Mouse (Mus musculus): ENCODE measurements around the gene Slc36a3. TPM values are rescaled to one million over a fixed set of nuclear protein-coding genes. Genes with fewer than 3 reads are reported as not detected.
"Not testable (repeated sequence)": the region's sequence is repeated elsewhere in the genome, so short reads cannot be mapped to it uniquely, and the experiment has no call there.

The Slc36a3 gene
- polyA plus RNA-seq, 1 experiment: not detected

GRCm38 (mm10) chr11:55102015-55102414 is 49.5 kb downstream of the Slc36a3 start:
- 91% methylated on average over 3 of the region's 3 CpGs for WGBS
- TF ChIP-seq POLR2A (IDR thresholded peaks at IDR 0.05; ENCODE audit: borderline replicate concordance, insufficient read depth, low read length) (no peak), CTCF (IDR thresholded peaks at IDR 0.05; ENCODE audit: borderline replicate concordance, insufficient read depth, low read depth, low read length) (no peak)

GRCm38 (mm10) chr11:55099868-55100267 is 51.6 kb downstream of the Slc36a3 start:
- no peak for TF ChIP-seq CTCF (IDR thresholded peaks at IDR 0.05; ENCODE audit: borderline replicate concordance, insufficient read depth, low read depth, low read length)
- no peak for TF ChIP-seq POLR2A (IDR thresholded peaks at IDR 0.05; ENCODE audit: borderline replicate concordance, insufficient read depth, low read length)
- 51% methylated on average over 4 of the region's 4 CpGs for WGBS
- Histone ChIP-seq H3K27ac (ENCODE audit: insufficient read depth, low read length) (no peak overlapping the region), H3K27me3 (ENCODE audit: control insufficient read depth, insufficient read depth, low read length) (no peaks in the 10 kb centered on the region), H3K4me3 (replicated peaks; ENCODE audit: insufficient read depth, low read depth, low read length) (no peak overlapping the region), H3K4me1 (ENCODE audit: control insufficient read depth, insufficient read depth, low read length) (peaks cover 4% of the 10 kb centered on the region; the same call in 1 of the 2 replicates)
- no peak for DNase-seq

More at GRCm38 (mm10) chr11:55102015-55102414, 49.5 kb downstream of the Slc36a3 start:
- no peak for DNase-seq
- peaks cover 4% of the 10 kb centered on the region; the same call in 1 of the 2 replicates for H3K4me1 ChIP-seq (ENCODE audit: control insufficient read depth, insufficient read depth, low read length)
- H3K27me3 ChIP-seq (ENCODE audit: control insufficient read depth, insufficient read depth, low read length): no peaks in the 10 kb centered on the region
- H3K4me3 ChIP-seq (replicated peaks; ENCODE audit: insufficient read depth, low read depth, low read length): no peak overlapping the region
- H3K27ac ChIP-seq (ENCODE audit: insufficient read depth, low read length): no peak overlapping the region

GRCm38 (mm10) chr11:55099019-55099771 is 52.3 kb downstream of the Slc36a3 start:
- DNase-seq: peak; percentile 17 to 35
- Histone ChIP-seq H3K27me3 (ENCODE audit: control insufficient read depth, insufficient read depth, low read length) (no peaks in the 10 kb centered on the region), H3K4me1 (ENCODE audit: control insufficient read depth, insufficient read depth, low read length) (peaks cover 4% of the 10 kb centered on the region; the same call in 1 of the 2 replicates), H3K4me3 (replicated peaks; ENCODE audit: insufficient read depth, low read depth, low read length) (no peak overlapping the region), H3K27ac (ENCODE audit: insufficient read depth, low read length) (no peak overlapping the region)
- 86% methylated on average over 8 of the region's 8 CpGs for WGBS
- no peak for TF ChIP-seq CTCF (IDR thresholded peaks at IDR 0.05; ENCODE audit: borderline replicate concordance, insufficient read depth, low read depth, low read length)
- TF ChIP-seq POLR2A (IDR thresholded peaks at IDR 0.05; ENCODE audit: borderline replicate concordance, insufficient read depth, low read length): no peak

- TF ChIP-seq POLR2A (IDR thresholded peaks at IDR 0.05; ENCODE audit: borderline replicate concordance, insufficient read depth, low read length) (no peak), CTCF (IDR thresholded peaks at IDR 0.05; ENCODE audit: borderline replicate concordance, insufficient read depth, low read depth, low read length) (no peak)
- peaks cover 4% of the 10 kb centered on the region; the same call in 1 of the 2 replicates for H3K4me1 ChIP-seq (ENCODE audit: control insufficient read depth, insufficient read depth, low read length)
- H3K27ac ChIP-seq (ENCODE audit: insufficient read depth, low read length): peak overlapping the region; percentile 16
- H3K27me3 ChIP-seq (ENCODE audit: control insufficient read depth, insufficient read depth, low read length): no peaks in the 10 kb centered on the region
- 9% methylated on average over 24 of the region's 24 CpGs for WGBS
- no peak for DNase-seq
- H3K4me3 ChIP-seq (replicated peaks; ENCODE audit: insufficient read depth, low read depth, low read length): peak overlapping the region; percentile 63
These were observed 53.2 kb downstream of the Slc36a3 start for GRCm38 (mm10) chr11:55098189-55098915.

GRCm38 (mm10) chr11:55097463-55098188 is 53.9 kb downstream of the Slc36a3 start, which contains the start of gene Gm2a:
Gene Gm2a, plus strand, starts transcription at chr11:55098115.
- peak; percentile 95 to 97 for DNase-seq
- H3K27me3 ChIP-seq (ENCODE audit: control insufficient read depth, insufficient read depth, low read length): no peaks in the 10 kb centered on the region
- peak within 1 kb of the TSS; percentile 63 for H3K4me3 ChIP-seq (replicated peaks; ENCODE audit: insufficient read depth, low read depth, low read length)
- under 1% methylated on average over 45 of the region's 45 CpGs for WGBS
- TF ChIP-seq CTCF (IDR thresholded peaks at IDR 0.05; ENCODE audit: borderline replicate concordance, insufficient read depth, low read depth, low read length) (no peak), POLR2A (IDR thresholded peaks at IDR 0.05; ENCODE audit: borderline replicate concordance, insufficient read depth, low read length) (peak; percentile 97)
- H3K27ac ChIP-seq (ENCODE audit: insufficient read depth, low read length): peak within 1 kb of the TSS; percentile 16
- H3K4me1 ChIP-seq (ENCODE audit: control insufficient read depth, insufficient read depth, low read length): peaks cover 4% of the 10 kb centered on the region; the same call in 1 of the 2 replicates

DNA sequence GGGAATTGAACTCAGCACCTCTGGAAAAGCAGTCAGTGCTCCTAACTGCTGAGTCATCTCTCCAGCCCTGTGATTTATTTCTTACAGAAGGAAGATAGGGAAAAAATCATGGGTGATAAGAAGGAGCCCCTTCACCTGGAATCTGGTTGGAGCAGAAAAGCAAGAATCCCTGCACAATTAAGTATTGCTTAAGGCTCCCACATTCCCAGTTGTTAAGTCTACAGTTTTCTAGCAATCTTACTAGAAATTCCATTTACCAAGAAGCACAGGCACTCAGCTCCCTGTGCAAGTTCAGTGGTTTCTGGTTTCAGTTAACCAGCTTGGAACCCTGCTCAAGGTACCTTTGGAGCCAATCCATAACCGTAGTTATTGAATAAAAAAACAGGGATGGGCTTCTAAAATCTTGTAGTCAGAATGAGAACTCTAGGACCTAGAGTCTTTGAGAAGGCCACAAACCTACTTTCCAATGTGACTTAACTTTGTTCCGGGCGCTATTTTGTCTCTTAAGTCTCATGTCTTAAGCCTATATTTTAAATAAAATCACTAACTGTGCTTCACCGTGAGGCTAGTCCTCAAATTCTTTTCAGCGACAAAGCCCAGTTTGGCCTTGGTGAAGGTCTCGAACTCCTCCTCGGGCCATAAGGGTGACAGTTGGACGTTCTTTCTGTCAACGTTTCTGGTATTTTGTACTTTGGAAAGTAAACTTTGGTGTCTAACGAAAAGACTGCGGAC is 54.6 kb downstream of the Slc36a3 start:
- Histone ChIP-seq H3K4me3 (replicated peaks; ENCODE audit: insufficient read depth, low read depth, low read length) (peak overlapping the region; percentile 63), H3K27ac (ENCODE audit: insufficient read depth, low read length) (no peak overlapping the region), H3K27me3 (ENCODE audit: control insufficient read depth, insufficient read depth, low read length) (no peaks in the 10 kb centered on the region), H3K4me1 (ENCODE audit: control insufficient read depth, insufficient read depth, low read length) (peaks cover 4% of the 10 kb centered on the region; the same call in 1 of the 2 replicates)
- 27% methylated on average over 11 of the region's 11 CpGs for WGBS
- TF ChIP-seq CTCF (IDR thresholded peaks at IDR 0.05; ENCODE audit: borderline replicate concordance, insufficient read depth, low read depth, low read length) (no peak), POLR2A (IDR thresholded peaks at IDR 0.05; ENCODE audit: borderline replicate concordance, insufficient read depth, low read length) (no peak)
- DNase-seq: peak in 1 of 2 experiments; percentile 18

DNA sequence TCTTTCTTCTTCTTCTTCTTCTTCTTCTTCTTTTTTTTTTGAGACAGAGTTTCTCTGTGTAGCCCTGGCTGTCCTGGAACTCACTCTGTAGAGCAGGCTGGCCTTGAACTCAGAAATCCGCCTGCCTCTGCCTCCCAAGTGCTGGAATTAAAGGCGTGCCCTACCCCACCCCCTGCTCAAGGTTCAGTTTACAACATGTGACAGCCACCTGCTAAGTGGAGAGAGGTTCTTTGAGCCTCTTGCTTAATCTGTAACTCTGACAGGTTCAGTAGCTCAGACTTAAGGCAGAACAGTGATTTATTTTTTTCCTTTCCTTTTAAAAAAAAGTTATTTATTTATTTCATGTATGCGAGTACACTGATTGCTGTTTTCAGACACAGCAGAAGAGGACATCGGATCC is 55.2 kb downstream of the Slc36a3 start:
- 91% methylated on average over 4 of the region's 4 CpGs for WGBS
- DNase-seq; H3K27ac ChIP-seq (ENCODE audit: insufficient read depth, low read length); H3K4me1 ChIP-seq (ENCODE audit: control insufficient read depth, insufficient read depth, low read length); H3K27me3 ChIP-seq (ENCODE audit: control insufficient read depth, insufficient read depth, low read length); H3K4me3 ChIP-seq (replicated peaks; ENCODE audit: insufficient read depth, low read depth, low read length): not testable (repeated sequence)

All from cerebellum, adult 2 months (tissue).